Mouse (Mus musculus) liver, embryonic 16.5 days (tissue): ENCODE measurements around the gene Triml1. TPM values are rescaled to one million over a fixed set of nuclear protein-coding genes. Genes with fewer than 3 reads are reported as not detected.

Experiments used
- ATAC-seq: fragments of 200-750 bp; cut with Nextera tagmentation; 2 replicates; pipeline ENCODE4 v1.8.0; 2017; ENCODE audit warnings: low read depth, mild to moderate bottlenecking, moderate number of reproducible peaks, moderate library complexity
- H3K27ac ChIP-seq: fragments of 300-500 bp; sonication (generic); 2 replicates; pipeline ENCODE4 v1.5.1; 2014; ENCODE audit warnings: mild to moderate bottlenecking, low read length
- H3K27me3 ChIP-seq: fragments of 300-500 bp; sonication (generic); 2 replicates; pipeline ENCODE4 v1.6.1; 2014; ENCODE audit warnings: low read depth, low read length, mixed read lengths; ENCODE audit not compliant: control insufficient read depth, insufficient read depth
- H3K36me3 ChIP-seq: fragments of 300-500 bp; sonication (generic); 2 replicates; pipeline ENCODE4 v1.6.1; 2014; ENCODE audit warnings: mild to moderate bottlenecking; ENCODE audit not compliant: control insufficient read depth, insufficient read depth
- H3K4me1 ChIP-seq: fragments of 300-500 bp; sonication (generic); 2 replicates; pipeline ENCODE4 v1.6.1; 2014; ENCODE audit warnings: low read depth, low read length, mixed read lengths; ENCODE audit not compliant: control insufficient read depth
- H3K4me2 ChIP-seq: fragments of 300-500 bp; sonication (generic); 2 replicates; pipeline ENCODE4 v1.6.1; 2014; ENCODE audit warnings: low read depth, low read length, mixed read lengths
- H3K4me3 ChIP-seq: fragments of 300-500 bp; sonication (generic); 2 replicates; pipeline ENCODE4 v1.5.1; 2014; ENCODE audit warnings: low read depth, mild to moderate bottlenecking, low read length
- H3K9ac ChIP-seq: fragments of 300-500 bp; sonication (generic); 2 replicates; pipeline ENCODE4 v1.6.1; 2014; ENCODE audit warnings: low read depth, low read length
- H3K9me3 ChIP-seq: fragments of 300-500 bp; sonication (generic); replicated peaks from 2 replicates; pipeline ENCODE4 v1.6.1; 2016; ENCODE audit warnings: low read length; ENCODE audit not compliant: control insufficient read depth
- WGBS: fragments of 180-500 bp; shearing (Covaris S2); extraction: QIAGEN DNeasy Blood & Tissue Kit; methylation state at CpG from one replicate; pipeline ENCODE4 v1.1.7; 2014; ENCODE audit not compliant: insufficient replicate concordance; 5-methylcytosine and 5-hydroxymethylcytosine counted together
- polyA plus RNA-seq: library from polyadenylated mRNA; unstranded; fragments of >200 nt; fragmentation: Nextera tagmentation; extraction: Ambion mirVana; gene quantifications from 2 replicates; pipeline ENCODE4 v1.2.1, GENCODE M21; 2015

The Triml1 gene
- not detected in 2 replicates for polyA plus RNA-seq

- Histone ChIP-seq H3K36me3 (no peaks in the 10 kb centered on the region), H3K27me3 (no peaks in the 10 kb centered on the region), H3K4me3 (no peak within 1 kb of the TSS), H3K27ac (no peak within 1 kb of the TSS), H3K4me1 (no peaks in the 10 kb centered on the region), H3K9ac (no peak within 1 kb of the TSS), H3K4me2 (no peak within 1 kb of the TSS), H3K9me3 (no peaks in the 10 kb centered on the region)
- ATAC-seq: no peak
- WGBS: 70% methylated on average over 2 of the region's 2 CpGs
These were observed at the start of gene Triml1 for GRCm38 (mm10) chr8:43141386-43141785. Gene Triml1 (minus strand): TSS chr8:43141486.

- WGBS: 52% methylated on average over 2 of the region's 2 CpGs
- Histone ChIP-seq H3K36me3 (no peaks in the 10 kb centered on the region), H3K9ac (no peak overlapping the region), H3K4me2 (no peak overlapping the region), H3K27me3 (no peaks in the 10 kb centered on the region), H3K27ac (no peak overlapping the region), H3K4me3 (no peak overlapping the region), H3K4me1 (no peaks in the 10 kb centered on the region), H3K9me3 (no peaks in the 10 kb centered on the region; the same call in 1 of the 2 replicates)
- no peak for ATAC-seq
These were observed 41.0 kb upstream of the Triml1 start for GRCm38 (mm10) chr8:43182281-43182680.

GRCm38 (mm10) chr8:43180054-43180690 lies 38.9 kb upstream of the Triml1 start, which contains the start of gene Triml2:
Gene Triml2 (plus strand): TSS chr8:43180541.
- H3K27me3 ChIP-seq: no peaks in the 10 kb centered on the region
- WGBS: 78% methylated on average over 13 of the region's 13 CpGs
- no peak within 1 kb of the TSS for H3K4me3 ChIP-seq
- H3K4me1 ChIP-seq: no peaks in the 10 kb centered on the region
- no peaks in the 10 kb centered on the region for H3K36me3 ChIP-seq
- H3K9ac ChIP-seq: no peak within 1 kb of the TSS
- no peak for ATAC-seq
- H3K9me3 ChIP-seq: no peaks in the 10 kb centered on the region; the same call in 1 of the 2 replicates
- no peak within 1 kb of the TSS for H3K27ac ChIP-seq
- H3K4me2 ChIP-seq: no peak within 1 kb of the TSS

- H3K9me3 ChIP-seq: no peaks in the 10 kb centered on the region; the same call in 1 of the 2 replicates
- no peak for ATAC-seq
- 25% methylated on average over 4 of the region's 4 CpGs for WGBS
- no peak overlapping the region for H3K9ac ChIP-seq
- H3K27me3 ChIP-seq: no peaks in the 10 kb centered on the region
- no peak overlapping the region for H3K4me3 ChIP-seq
- no peak overlapping the region for H3K4me2 ChIP-seq
- no peaks in the 10 kb centered on the region for H3K36me3 ChIP-seq
- no peak overlapping the region for H3K27ac ChIP-seq
- no peaks in the 10 kb centered on the region for H3K4me1 ChIP-seq
These were observed 37.9 kb upstream of the Triml1 start for GRCm38 (mm10) chr8:43179189-43179588.

GRCm38 (mm10) chr8:43178263-43178662 lies 37.0 kb upstream of the Triml1 start:
- Histone ChIP-seq H3K9ac (no peak overlapping the region), H3K36me3 (no peaks in the 10 kb centered on the region), H3K4me1 (no peaks in the 10 kb centered on the region), H3K4me2 (no peak overlapping the region), H3K4me3 (no peak overlapping the region), H3K9me3 (no peaks in the 10 kb centered on the region; the same call in 1 of the 2 replicates), H3K27ac (no peak overlapping the region), H3K27me3 (no peaks in the 10 kb centered on the region)
- no peak for ATAC-seq
- 28% methylated on average over 3 of the region's 3 CpGs for WGBS

GRCm38 (mm10) chr8:43176766-43177486 lies 35.6 kb upstream of the Triml1 start:
- no peaks in the 10 kb centered on the region for H3K27me3 ChIP-seq
- no peak for ATAC-seq
- H3K36me3 ChIP-seq: no peaks in the 10 kb centered on the region
- no peak overlapping the region for H3K4me3 ChIP-seq
- H3K9me3 ChIP-seq: no peaks in the 10 kb centered on the region; the same call in 1 of the 2 replicates
- no peak overlapping the region for H3K27ac ChIP-seq
- no peak overlapping the region for H3K4me2 ChIP-seq
- 70% methylated on average over 6 of the region's 6 CpGs for WGBS
- H3K4me1 ChIP-seq: no peaks in the 10 kb centered on the region
- no peak overlapping the region for H3K9ac ChIP-seq

GRCm38 (mm10) chr8:43169249-43169755 lies 28.0 kb upstream of the Triml1 start:
- H3K4me3 ChIP-seq: no peak overlapping the region
- no peak overlapping the region for H3K4me2 ChIP-seq
- no peaks in the 10 kb centered on the region for H3K4me1 ChIP-seq
- WGBS: 76% methylated on average over 6 of the region's 6 CpGs
- H3K36me3 ChIP-seq: no peaks in the 10 kb centered on the region
- no peaks in the 10 kb centered on the region for H3K9me3 ChIP-seq
- H3K27me3 ChIP-seq: no peaks in the 10 kb centered on the region
- no peak for ATAC-seq
- H3K27ac ChIP-seq: no peak overlapping the region
- no peak overlapping the region for H3K9ac ChIP-seq

GRCm38 (mm10) chr8:43168083-43168482 lies 26.8 kb upstream of the Triml1 start:
- H3K27ac ChIP-seq: no peak overlapping the region
- WGBS: 71% methylated on average over 4 of the region's 4 CpGs
- no peak overlapping the region for H3K9ac ChIP-seq
- H3K36me3 ChIP-seq: no peaks in the 10 kb centered on the region
- H3K4me1 ChIP-seq: no peaks in the 10 kb centered on the region
- H3K4me2 ChIP-seq: no peak overlapping the region
- no peaks in the 10 kb centered on the region; the same call in 1 of the 2 replicates for H3K9me3 ChIP-seq
- H3K27me3 ChIP-seq: no peaks in the 10 kb centered on the region
- no peak overlapping the region for H3K4me3 ChIP-seq
- no peak for ATAC-seq

GRCm38 (mm10) chr8:43164453-43164852 lies 23.2 kb upstream of the Triml1 start:
- no peaks in the 10 kb centered on the region; the same call in 1 of the 2 replicates for H3K9me3 ChIP-seq
- H3K4me2 ChIP-seq: no peak overlapping the region
- H3K36me3 ChIP-seq: no peaks in the 10 kb centered on the region
- no peak overlapping the region for H3K4me3 ChIP-seq
- H3K27ac ChIP-seq: no peak overlapping the region
- no peaks in the 10 kb centered on the region for H3K4me1 ChIP-seq
- WGBS: 47% methylated on average over 3 of the region's 3 CpGs
- no peak for ATAC-seq
- no peaks in the 10 kb centered on the region for H3K27me3 ChIP-seq
- no peak overlapping the region for H3K9ac ChIP-seq
